In the genomic region with DNA sequence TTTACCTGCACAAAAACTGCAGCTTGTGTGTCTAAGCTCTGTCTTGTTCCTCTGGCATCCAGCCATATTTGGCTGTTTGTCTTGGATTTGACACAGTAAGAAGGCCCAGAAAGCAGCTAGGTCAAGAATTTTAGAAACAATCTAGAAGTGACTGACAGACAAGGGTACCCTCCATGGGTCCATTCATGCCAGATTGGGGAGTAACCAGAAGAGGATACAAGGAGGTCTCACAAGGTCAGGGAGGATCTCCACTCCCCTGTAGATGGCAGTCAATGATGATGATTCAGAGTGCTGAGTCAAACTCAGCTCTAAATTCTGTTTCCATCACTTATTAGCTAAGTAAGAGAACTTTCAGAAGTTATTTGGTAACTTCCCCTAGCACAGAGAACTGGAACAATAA, we compare ENCODE assay signal across 16 mouse cellular contexts. TPM values are rescaled to one million over a fixed set of nuclear protein-coding genes. Genes with fewer than 3 reads are reported as not detected.
DNase-seq lines count a peak whose midpoint lies in the region; ATAC-seq and TF ChIP-seq lines count a peak whose summit lies in the region.
"Had no signal": no experiment of that assay in that cellular context is flagged by ENCODE, and none has a peak within 500 bp of the region (broad histone marks: within the 10 kb centered on the region; RNA-seq: fewer than 3 reads in every experiment).

No protein-coding gene starts in this region.

- no peaks in the 10 kb centered on the region for H3K36me3 ChIP-seq in kidney, postnatal 0 days (ENCODE audit: insufficient read depth, low read length)
- H3K36me3 ChIP-seq: embryonic facial prominence, embryonic 12.5 days had no signal

- H3K27ac ChIP-seq in kidney, postnatal 0 days = 0 out of 2 replicates have a peak overlapping the region, but pooled peaks have one; percentile 19
- H3K27ac ChIP-seq: embryonic facial prominence, embryonic 12.5 days; heart, adult 2 months; liver, embryonic 14.5 days had no signal

- H3K9me3 ChIP-seq in kidney, postnatal 0 days (replicated peaks; ENCODE audit: low read length) = no peaks in the 10 kb centered on the region
- H3K9me3 ChIP-seq: embryonic facial prominence, embryonic 12.5 days had no signal

- no peak overlapping the region for H3K9ac ChIP-seq in kidney, postnatal 0 days (ENCODE audit: low read depth, low read length)
- H3K9ac ChIP-seq: embryonic facial prominence, embryonic 12.5 days; forebrain, postnatal 0 days; liver, embryonic 14.5 days had no signal

- H3K4me3 ChIP-seq in kidney, postnatal 0 days (replicated peaks; ENCODE audit: low read depth, low read length) = no peak overlapping the region
- H3K4me3 ChIP-seq: embryonic facial prominence, embryonic 12.5 days; heart, adult 2 months had no signal

- no peaks in the 10 kb centered on the region for H3K27me3 ChIP-seq in kidney, postnatal 0 days (ENCODE audit: insufficient read depth, low read length)
- H3K27me3 ChIP-seq: embryonic facial prominence, embryonic 12.5 days had no signal

- TF ChIP-seq CTCF in kidney, postnatal 0 days (IDR thresholded peaks at IDR 0.05; ENCODE audit: low read depth) = peak; percentile 25; the same call in 1 of the 2 replicates

- intact Hi-C loops in left cerebral cortex, postnatal 25 days (cut with DNase I) = loop anchor here (10.0 kb wide), 1 partner anchor 206 kb away; no protein-coding TSS in a partner anchor

- H3K4me2 ChIP-seq in kidney, postnatal 0 days (ENCODE audit: low read length) = no peak overlapping the region
- H3K4me2 ChIP-seq: embryonic facial prominence, embryonic 12.5 days had no signal

- ATAC-seq in CD4-positive, CD25-positive, alpha-beta regulatory T cell, adult 4 months = peak; percentile 62
- peak; percentile 76 for ATAC-seq in kidney, postnatal 0 days (replicated peaks; ENCODE audit: low FRiP score, low read depth)
- ATAC-seq: forebrain, postnatal 0 days had no signal

- peak; percentile 58 for DNase-seq in adrenal gland, adult 2 months
- DNase-seq in adrenal gland, postnatal 25 days = no peak
- peak; percentile 29 for DNase-seq in brain, adult 2 months (ENCODE audit: low read depth, low spot score)
- DNase-seq in kidney, postnatal 0 days (ENCODE audit: low spot score) = no peak
- no peak for DNase-seq in urinary bladder, postnatal 10 days (ENCODE audit: low spot score)
- no peak for DNase-seq in left cerebral cortex, postnatal 25 days (ENCODE audit: low spot score in 2 of 2)
- no peak for DNase-seq in right cerebral cortex, postnatal 10 days (ENCODE audit: low spot score in 2 of 2)
- DNase-seq: cerebellum, adult 9-11 months; forebrain, postnatal 0 days; heart, postnatal 4 days; lung, postnatal 4 days; thymus, adult 2 months had no signal

- no peaks in the 10 kb centered on the region for H3K4me1 ChIP-seq in kidney, postnatal 0 days (replicated peaks; ENCODE audit: insufficient read depth, low read length)

RNA-seq across cellular contexts. Expression of a gene that starts 8.2 kb away (rescaled TPM):
- 1 to 10 TPM; 2.0 to 2.6 TPM for total RNA-seq in adrenal gland, adult 2 months (2021)
- polyA plus RNA-seq in adrenal gland, adult 2 months (2012; rRNA removed) = 0.50 and 0.77 TPM in 2 replicates
- 2.0 and 2.2 TPM in 2 replicates for total RNA-seq in adrenal gland, postnatal 25 days (2021)
- polyA plus RNA-seq in CD4-positive, CD25-positive, alpha-beta regulatory T cell, adult 4 months (2017; shearing (Covaris generic)) = 10 to 100 TPM; 21.4 to 28.0 TPM
- 8.6 and 9.9 TPM in 2 replicates for polyA plus RNA-seq in kidney, postnatal 0 days (2015; fragmentation: Nextera tagmentation; extraction: Ambion mirVana)
- 10 to 100 TPM; 31.9 to 44.1 TPM for total RNA-seq in left cerebral cortex, postnatal 25 days (2021)

Comparison
In these comparisons a context has a peak if more than half of its experiments do, and no peak if none do; other contexts are left out.
1. DNase-seq: peak in adrenal gland, adult 2 months (single experiment) and brain, adult 2 months (single experiment); none in adrenal gland, postnatal 25 days (single experiment), kidney, postnatal 0 days (single experiment), urinary bladder, postnatal 10 days (single experiment), left cerebral cortex, postnatal 25 days (0 of 2) and right cerebral cortex, postnatal 10 days (0 of 2).
2. RNA of a gene that starts 8.2 kb away (total RNA-seq): 31.9 to 44.1 TPM in left cerebral cortex, postnatal 25 days; 2.0 to 2.6 TPM in adrenal gland, adult 2 months and 2.0 to 2.2 TPM in adrenal gland, postnatal 25 days; every median in the first group is over 4 times any median in the second.